Mouse (Mus musculus): ENCODE results near the gene Alg6. TPM values are rescaled to one million over a fixed set of nuclear protein-coding genes. Genes with fewer than 3 reads are reported as not detected.

Alg6 gene
- total RNA-seq (2021) = 10 to 100 TPM; 14.7 to 15.0 TPM
- long read RNA-seq, experiment 1, partial matches to known transcripts = 4 of 17 reads
- long read RNA-seq, experiment 1, other reads (novel, unspliced or antisense) = 9 of 17 reads
- long read RNA-seq, experiment 2, partial matches to known transcripts = 2 of 10 reads
- long read RNA-seq, experiment 2, other reads (novel, unspliced or antisense) = 5 of 10 reads

GRCm38 (mm10) chr4:99714904-99715782, at the start of gene Alg6:
Alg6 (plus strand) TSS chr4:99715664.
- peak; percentile 95 to 96 for DNase-seq (ENCODE audit: low spot score in 2 of 2)

GRCm38 (mm10) chr4:99670203-99670851, 45.1 kb upstream of the Alg6 start:
- DNase-seq (ENCODE audit: low spot score in 2 of 2) = no peak

GRCm38 (mm10) chr4:99675191-99675590, 40.3 kb upstream of the Alg6 start:
- DNase-seq (ENCODE audit: low spot score in 2 of 2) = no peak

GRCm38 (mm10) chr4:99683941-99684340, 31.5 kb upstream of the Alg6 start:
- DNase-seq (ENCODE audit: low spot score in 2 of 2) = no peak

- DNase-seq (ENCODE audit: low spot score in 2 of 2) = no peak
Observed at GRCm38 (mm10) chr4:99686308-99686707, 29.2 kb upstream of the Alg6 start.

GRCm38 (mm10) chr4:99712583-99713183, 2.8 kb upstream of the Alg6 start:
- DNase-seq (ENCODE audit: low spot score in 2 of 2) = peak in 1 of 2 experiments; percentile 4

- no peak for DNase-seq (ENCODE audit: low spot score in 2 of 2)
Observed at GRCm38 (mm10) chr4:99713971-99714370, 1.5 kb upstream of the Alg6 start.

GRCm38 (mm10) chr4:99715783-99716416, 436 bp downstream of the Alg6 start:
- no peak for DNase-seq (ENCODE audit: low spot score in 2 of 2)

GRCm38 (mm10) chr4:99717905-99718304, 2.4 kb downstream of the Alg6 start:
- no peak for DNase-seq (ENCODE audit: low spot score in 2 of 2)

GRCm38 (mm10) chr4:99724331-99724730, 8.9 kb downstream of the Alg6 start:
- DNase-seq (ENCODE audit: low spot score in 2 of 2) = no peak

- no peak for DNase-seq (ENCODE audit: low spot score in 2 of 2)
Observed at GRCm38 (mm10) chr4:99725914-99726451, 10.5 kb downstream of the Alg6 start.

- DNase-seq (ENCODE audit: low spot score in 2 of 2) = no peak
Observed at GRCm38 (mm10) chr4:99739836-99740235, 24.4 kb downstream of the Alg6 start.

GRCm38 (mm10) chr4:99752426-99752825, 37.0 kb downstream of the Alg6 start:
- DNase-seq (ENCODE audit: low spot score in 2 of 2) = no peak

GRCm38 (mm10) chr4:99766303-99766702, 50.8 kb downstream of the Alg6 start:
- no peak for DNase-seq (ENCODE audit: low spot score in 2 of 2)

- no peak for DNase-seq (ENCODE audit: low spot score in 2 of 2)
Observed at GRCm38 (mm10) chr4:99766753-99767152, 51.3 kb downstream of the Alg6 start.

- DNase-seq (ENCODE audit: low spot score in 2 of 2) = no peak
Observed at GRCm38 (mm10) chr4:99770555-99770954, 55.1 kb downstream of the Alg6 start.

- DNase-seq (ENCODE audit: low spot score in 2 of 2) = no peak
Observed at GRCm38 (mm10) chr4:99773041-99773440, 57.6 kb downstream of the Alg6 start.

- no peak for DNase-seq (ENCODE audit: low spot score in 2 of 2)
Observed at GRCm38 (mm10) chr4:99792365-99792764, 76.9 kb downstream of the Alg6 start.
